Mouse (Mus musculus) limb, embryonic 15.5 days (tissue): ENCODE data around the gene Vps35l. TPM values are rescaled to one million over a fixed set of nuclear protein-coding genes. Genes with fewer than 3 reads are reported as not detected.

ENCODE experiments used
- polyA plus RNA-seq: library from polyadenylated mRNA; unstranded; fragments of >200 nt; fragmentation: Nextera tagmentation; extraction: Ambion mirVana; gene quantifications from 2 replicates; pipeline ENCODE4 v1.2.1, GENCODE M21; 2015

Vps35l gene
- polyA plus RNA-seq, 1 experiment from 2014 or later: 65.3 TPM

Other genes with a start within 250 kb of the Vps35l start
- 7.7 and 9.8 TPM in 2 replicates for gene Itpripl2, start 248.3 kb upstream of the Vps35l start, polyA plus RNA-seq
- gene Coq7, start 206.9 kb upstream of the Vps35l start, polyA plus RNA-seq: 71.6 and 78.6 TPM in 2 replicates
- gene Tmc7, start 155.5 kb upstream of the Vps35l start, polyA plus RNA-seq: 3.4 and 3.8 TPM in 2 replicates
- 0.24 and 0.56 TPM in 2 replicates for gene Tmc5, start 142.9 kb upstream of the Vps35l start, polyA plus RNA-seq
- 78.2 and 80.9 TPM in 2 replicates for gene Gde1, start 34.4 kb upstream of the Vps35l start, polyA plus RNA-seq
- gene Ccp110, start 27.7 kb upstream of the Vps35l start, polyA plus RNA-seq: 12.7 and 16.2 TPM in 2 replicates
- 2.2 and 2.4 TPM in 2 replicates for gene Iqck, start 115.5 kb downstream of the Vps35l start, polyA plus RNA-seq
- 87.9 and 88.4 TPM in 2 replicates for gene Knop1, start 116.0 kb downstream of the Vps35l start, polyA plus RNA-seq